Mouse (Mus musculus): ENCODE results near the gene Fancg. TPM values are rescaled to one million over a fixed set of nuclear protein-coding genes. Genes with fewer than 3 reads are reported as not detected.
A peak's percentile ranks its signal among the peaks of the same experiment; 100 is the strongest.

The Fancg gene
- polyA plus RNA-seq, 1 experiment from 2014 or later = 17.3 TPM

- peaks cover 16% of the 10 kb centered on the region for H3K4me1 ChIP-seq (ENCODE audit: control insufficient read depth, insufficient read depth, low read length)
- DNase-seq (ENCODE audit: low spot score) = peak; percentile 98
- peak; percentile 87 for ATAC-seq
- H3K9ac ChIP-seq (ENCODE audit: low read length) = peak within 1 kb of the TSS; percentile 67
- peak within 1 kb of the TSS; percentile 50 for H3K4me3 ChIP-seq (ENCODE audit: low read depth, low read length)
- H3K27me3 ChIP-seq (replicated peaks; ENCODE audit: control insufficient read depth, insufficient read depth, low read length) = no peaks in the 10 kb centered on the region
- H3K27ac ChIP-seq (ENCODE audit: low read depth, low read length) = peak within 1 kb of the TSS; percentile 96
- no peaks in the 10 kb centered on the region for H3K36me3 ChIP-seq (ENCODE audit: control insufficient read depth, insufficient read depth, low read length)
- peak within 1 kb of the TSS; percentile 77 for H3K4me2 ChIP-seq (ENCODE audit: low read length)
- no peaks in the 10 kb centered on the region for H3K9me3 ChIP-seq (replicated peaks; ENCODE audit: control insufficient read depth, low read length)
- under 1% methylated on average over 33 of the region's 33 CpGs for WGBS
Observed at GRCm38 (mm10) chr4:43045659-43046302, 35.5 kb upstream of the Fancg start, which contains the start of gene Fam214b. Gene Fam214b (minus strand): TSS chr4:43046220.

- ATAC-seq = no peak; the same call in 1 of the 2 replicates
- no peaks in the 10 kb centered on the region for H3K36me3 ChIP-seq (ENCODE audit: control insufficient read depth, insufficient read depth, low read length)
Observed at GRCm38 (mm10) chr4:43045285-43045658, 35.0 kb upstream of the Fancg start.

DNA sequence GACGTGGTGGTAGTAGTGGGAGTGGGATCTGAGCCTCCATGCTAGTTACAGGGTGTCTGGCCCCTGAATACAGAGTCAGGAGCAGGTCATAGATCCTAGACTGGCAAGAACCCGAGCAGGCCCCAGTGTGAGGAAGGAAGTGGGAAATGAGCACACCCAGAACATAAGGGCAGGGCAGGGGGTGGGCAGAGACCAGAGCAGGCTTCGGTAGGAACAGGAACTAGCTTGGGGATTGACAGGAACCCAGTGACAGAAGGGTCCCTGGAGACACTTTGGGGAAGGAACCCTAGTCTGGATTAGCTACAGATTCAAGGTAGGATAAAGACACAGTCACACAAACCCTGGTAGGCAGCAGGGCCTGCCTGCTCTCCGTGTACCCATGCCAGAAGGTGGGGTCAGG lies 34.4 kb upstream of the Fancg start:
- DNase-seq (ENCODE audit: low spot score) (no peak), ATAC-seq (no peak)
- Histone ChIP-seq H3K9me3 (replicated peaks; ENCODE audit: control insufficient read depth, low read length) (no peaks in the 10 kb centered on the region), H3K4me2 (ENCODE audit: low read length) (peak overlapping the region; percentile 77), H3K9ac (ENCODE audit: low read length) (peak overlapping the region; percentile 63), H3K27ac (ENCODE audit: low read depth, low read length) (peak overlapping the region; percentile 96), H3K4me1 (ENCODE audit: control insufficient read depth, insufficient read depth, low read length) (peaks cover 19% of the 10 kb centered on the region), H3K27me3 (replicated peaks; ENCODE audit: control insufficient read depth, insufficient read depth, low read length) (no peaks in the 10 kb centered on the region), H3K36me3 (ENCODE audit: control insufficient read depth, insufficient read depth, low read length) (no peaks in the 10 kb centered on the region), H3K4me3 (ENCODE audit: low read depth, low read length) (peak overlapping the region; percentile 50)
- 3% methylated on average over 4 of the region's 4 CpGs for WGBS

More at GRCm38 (mm10) chr4:43045285-43045658, 35.0 kb upstream of the Fancg start:
- Histone ChIP-seq H3K9ac (ENCODE audit: low read length) (peak overlapping the region; percentile 63), H3K4me1 (ENCODE audit: control insufficient read depth, insufficient read depth, low read length) (peaks cover 19% of the 10 kb centered on the region), H3K4me3 (ENCODE audit: low read depth, low read length) (peak overlapping the region; percentile 50), H3K4me2 (ENCODE audit: low read length) (peak overlapping the region; percentile 77), H3K27ac (ENCODE audit: low read depth, low read length) (peak overlapping the region; percentile 96), H3K9me3 (replicated peaks; ENCODE audit: control insufficient read depth, low read length) (no peaks in the 10 kb centered on the region), H3K27me3 (replicated peaks; ENCODE audit: control insufficient read depth, insufficient read depth, low read length) (no peaks in the 10 kb centered on the region)
- no peak for DNase-seq (ENCODE audit: low spot score)
- 2% methylated on average over 13 of the region's 13 CpGs for WGBS

GRCm38 (mm10) chr4:43043644-43044357 lies 33.5 kb upstream of the Fancg start:
- H3K9ac ChIP-seq (ENCODE audit: low read length) = peak overlapping the region; percentile 63
- peak overlapping the region; percentile 77 for H3K4me2 ChIP-seq (ENCODE audit: low read length)
- peaks cover 24% of the 10 kb centered on the region for H3K4me1 ChIP-seq (ENCODE audit: control insufficient read depth, insufficient read depth, low read length)
- no peaks in the 10 kb centered on the region for H3K27me3 ChIP-seq (replicated peaks; ENCODE audit: control insufficient read depth, insufficient read depth, low read length)
- peak overlapping the region; percentile 96 for H3K27ac ChIP-seq (ENCODE audit: low read depth, low read length)
- H3K36me3 ChIP-seq (ENCODE audit: control insufficient read depth, insufficient read depth, low read length) = no peaks in the 10 kb centered on the region
- 4% methylated on average over 7 of the region's 7 CpGs for WGBS
- peak; percentile 96 for DNase-seq (ENCODE audit: low spot score)
- no peaks in the 10 kb centered on the region for H3K9me3 ChIP-seq (replicated peaks; ENCODE audit: control insufficient read depth, low read length)
- peak overlapping the region; percentile 50 for H3K4me3 ChIP-seq (ENCODE audit: low read depth, low read length)
- peak; percentile 73 for ATAC-seq

DNA sequence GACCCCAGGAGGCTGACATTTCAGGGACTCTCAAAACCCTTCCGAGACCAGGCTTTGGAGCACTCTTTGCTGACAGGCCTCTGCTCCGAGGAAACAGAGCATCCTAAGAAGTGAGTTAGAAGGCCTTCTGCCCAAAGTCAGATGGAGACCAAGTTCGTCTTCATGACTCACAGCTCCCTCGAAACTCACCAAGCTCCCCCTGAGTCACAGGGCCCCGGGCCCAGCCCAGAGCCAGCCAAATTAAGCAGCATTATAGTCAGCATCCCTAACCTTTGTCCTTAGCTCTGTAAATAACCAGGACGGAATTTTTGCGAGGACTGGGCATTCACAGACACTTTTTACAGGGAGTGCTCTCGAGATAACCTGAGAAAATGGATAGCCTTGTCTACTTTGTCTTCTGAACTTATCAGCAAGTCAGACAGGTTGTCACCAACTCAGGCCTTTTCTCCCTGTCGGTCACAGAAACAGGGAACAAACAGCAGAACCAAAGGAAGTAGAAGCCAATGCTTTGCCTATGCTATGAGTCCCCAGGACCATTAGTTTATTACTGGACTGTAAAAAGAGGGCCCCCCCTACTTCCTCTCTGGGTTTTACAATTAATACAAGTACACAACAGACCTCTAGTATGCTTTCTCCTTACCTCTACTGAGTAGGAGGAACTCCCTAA lies 30.7 kb upstream of the Fancg start:
- 72% methylated on average over 9 of the region's 9 CpGs for WGBS
- no peak overlapping the region for H3K4me3 ChIP-seq (ENCODE audit: low read depth, low read length)
- H3K9me3 ChIP-seq (replicated peaks; ENCODE audit: control insufficient read depth, low read length) = no peaks in the 10 kb centered on the region
- ATAC-seq = no peak
- H3K9ac ChIP-seq (ENCODE audit: low read length) = no peak overlapping the region
- peaks cover 11% of the 10 kb centered on the region for H3K36me3 ChIP-seq (ENCODE audit: control insufficient read depth, insufficient read depth, low read length)
- no peaks in the 10 kb centered on the region for H3K27me3 ChIP-seq (replicated peaks; ENCODE audit: control insufficient read depth, insufficient read depth, low read length)
- no peak for DNase-seq (ENCODE audit: low spot score)
- H3K4me2 ChIP-seq (ENCODE audit: low read length) = no peak overlapping the region; the same call in 1 of the 2 replicates
- H3K27ac ChIP-seq (ENCODE audit: low read depth, low read length) = peak overlapping the region; percentile 41; the same call in 1 of the 2 replicates
- H3K4me1 ChIP-seq (ENCODE audit: control insufficient read depth, insufficient read depth, low read length) = peaks cover 26% of the 10 kb centered on the region

DNA sequence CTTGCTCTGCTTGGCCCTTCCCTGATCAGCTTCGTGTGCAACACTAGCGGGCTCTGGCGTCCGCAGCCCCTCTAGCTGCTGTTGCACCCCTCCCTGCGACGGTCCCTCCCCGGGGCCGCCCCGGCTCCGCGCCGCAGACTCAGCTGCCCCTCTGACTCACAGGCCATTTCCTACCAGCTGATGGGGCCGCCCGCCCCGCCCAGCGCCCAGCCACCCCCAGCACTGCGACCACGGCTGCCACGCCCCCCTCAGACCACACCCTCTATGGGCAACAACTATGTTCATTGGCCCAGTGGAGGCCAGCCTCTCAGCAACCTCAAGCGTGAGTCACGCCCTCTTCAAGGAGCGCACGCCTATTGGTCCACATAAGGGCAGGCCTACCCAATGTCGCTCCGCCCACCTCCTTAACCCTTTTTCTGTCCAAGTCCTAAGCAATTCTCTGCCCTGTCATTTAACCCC lies 29.8 kb upstream of the Fancg start:
- WGBS = 0% methylated on average over 25 of the region's 25 CpGs
- Histone ChIP-seq H3K36me3 (ENCODE audit: control insufficient read depth, insufficient read depth, low read length) (peaks cover 19% of the 10 kb centered on the region), H3K4me2 (ENCODE audit: low read length) (peak overlapping the region; percentile 54), H3K4me3 (ENCODE audit: low read depth, low read length) (peak overlapping the region; percentile 62), H3K27ac (ENCODE audit: low read depth, low read length) (peak overlapping the region; percentile 77), H3K9ac (ENCODE audit: low read length) (peak overlapping the region; percentile 79), H3K4me1 (ENCODE audit: control insufficient read depth, insufficient read depth, low read length) (peaks cover 26% of the 10 kb centered on the region), H3K9me3 (replicated peaks; ENCODE audit: control insufficient read depth, low read length) (no peaks in the 10 kb centered on the region), H3K27me3 (replicated peaks; ENCODE audit: control insufficient read depth, insufficient read depth, low read length) (no peaks in the 10 kb centered on the region)
- DNase-seq (ENCODE audit: low spot score) (peak; percentile 99), ATAC-seq (peak; percentile 95)

GRCm38 (mm10) chr4:43039609-43040008 lies 29.3 kb upstream of the Fancg start:
- no peaks in the 10 kb centered on the region for H3K27me3 ChIP-seq (replicated peaks; ENCODE audit: control insufficient read depth, insufficient read depth, low read length)
- H3K36me3 ChIP-seq (ENCODE audit: control insufficient read depth, insufficient read depth, low read length) = peaks cover 25% of the 10 kb centered on the region
- DNase-seq (ENCODE audit: low spot score) (no peak), ATAC-seq (peak; percentile 7; the same call in 1 of the 2 replicates)
- H3K9me3 ChIP-seq (replicated peaks; ENCODE audit: control insufficient read depth, low read length) = no peaks in the 10 kb centered on the region
- peak overlapping the region; percentile 54 for H3K4me2 ChIP-seq (ENCODE audit: low read length)
- peak overlapping the region; percentile 62 for H3K4me3 ChIP-seq (ENCODE audit: low read depth, low read length)
- peaks cover 22% of the 10 kb centered on the region for H3K4me1 ChIP-seq (ENCODE audit: control insufficient read depth, insufficient read depth, low read length)
- H3K9ac ChIP-seq (ENCODE audit: low read length) = peak overlapping the region; percentile 79
- WGBS = 2% methylated on average over 11 of the region's 11 CpGs
- H3K27ac ChIP-seq (ENCODE audit: low read depth, low read length) = peak overlapping the region; percentile 77

DNA sequence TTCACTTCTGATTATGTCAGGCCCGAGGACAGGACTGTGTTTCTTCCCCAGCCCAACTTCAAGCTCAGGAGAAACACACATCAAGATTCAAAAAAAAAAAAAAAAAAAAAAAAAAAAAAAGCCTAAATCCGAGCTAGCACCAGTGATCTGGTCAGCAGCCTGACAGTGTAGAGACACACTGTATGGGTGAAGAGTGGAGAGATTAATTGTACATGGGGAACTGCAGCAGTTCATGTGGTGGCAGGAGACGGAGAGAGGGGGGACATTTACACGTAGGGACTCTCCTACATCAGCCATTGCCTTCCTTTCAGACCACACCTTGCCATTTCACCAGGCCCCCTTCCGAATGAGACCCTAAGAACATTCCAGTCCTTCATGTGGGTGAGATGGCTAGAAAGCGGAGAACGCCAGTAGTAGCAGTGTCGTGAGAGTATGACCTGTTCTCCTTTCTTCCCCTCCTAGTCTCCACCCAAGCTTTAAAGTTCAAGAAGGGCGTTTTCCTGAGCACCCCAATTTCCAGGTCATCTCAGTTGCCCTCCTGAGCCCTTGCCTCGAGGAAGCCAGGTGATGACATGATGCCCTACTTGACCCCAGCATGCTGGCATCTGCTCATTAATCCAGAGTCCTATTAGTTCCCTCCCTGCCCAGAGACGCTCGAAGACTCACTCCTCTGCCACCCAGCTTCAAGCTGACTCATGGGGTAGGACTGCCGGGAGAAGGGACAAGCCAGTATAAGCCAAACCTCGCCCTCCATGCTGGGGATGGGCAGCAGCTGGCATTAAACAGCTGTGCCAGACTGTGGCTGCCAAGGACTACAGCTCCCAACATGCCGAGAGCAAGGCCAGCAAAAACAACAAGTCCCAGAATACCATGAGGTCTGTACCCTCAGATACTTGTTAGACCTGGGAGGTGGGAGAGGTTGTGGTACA lies 28.5 kb upstream of the Fancg start:
- 64% methylated on average over 15 of the region's 15 CpGs for WGBS

More for the DNA sequence above, 28.5 kb upstream of the Fancg start:
- DNase-seq (ENCODE audit: low spot score) = no peak
- peaks cover 19% of the 10 kb centered on the region for H3K4me1 ChIP-seq (ENCODE audit: control insufficient read depth, insufficient read depth, low read length)
- H3K9ac ChIP-seq (ENCODE audit: low read length) = peak overlapping the region; percentile 79
- H3K27ac ChIP-seq (ENCODE audit: low read depth, low read length) = no peak overlapping the region
- H3K27me3 ChIP-seq (replicated peaks; ENCODE audit: control insufficient read depth, insufficient read depth, low read length) = no peaks in the 10 kb centered on the region
- H3K36me3 ChIP-seq (ENCODE audit: control insufficient read depth, insufficient read depth, low read length) = peaks cover 32% of the 10 kb centered on the region
- ATAC-seq = no peak
- H3K4me2 ChIP-seq (ENCODE audit: low read length) = peak overlapping the region; percentile 54
- peak overlapping the region; percentile 62 for H3K4me3 ChIP-seq (ENCODE audit: low read depth, low read length)
- no peaks in the 10 kb centered on the region for H3K9me3 ChIP-seq (replicated peaks; ENCODE audit: control insufficient read depth, low read length)
